Mouse (Mus musculus) liver, embryonic 16.5 days (tissue): ENCODE data around the gene Arf3. TPM values are rescaled to one million over a fixed set of nuclear protein-coding genes. Genes with fewer than 3 reads are reported as not detected.

Experiments
- ATAC-seq: fragments of 200-750 bp; cut with Nextera tagmentation; 2 replicates; pipeline ENCODE4 v1.8.0; 2017; ENCODE audit warnings: low read depth, mild to moderate bottlenecking, moderate number of reproducible peaks, moderate library complexity
- H3K27ac ChIP-seq: fragments of 300-500 bp; sonication (generic); 2 replicates; pipeline ENCODE4 v1.5.1; 2014; ENCODE audit warnings: mild to moderate bottlenecking, low read length
- H3K27me3 ChIP-seq: fragments of 300-500 bp; sonication (generic); 2 replicates; pipeline ENCODE4 v1.6.1; 2014; ENCODE audit warnings: low read depth, low read length, mixed read lengths; ENCODE audit not compliant: control insufficient read depth, insufficient read depth
- H3K36me3 ChIP-seq: fragments of 300-500 bp; sonication (generic); 2 replicates; pipeline ENCODE4 v1.6.1; 2014; ENCODE audit warnings: mild to moderate bottlenecking; ENCODE audit not compliant: control insufficient read depth, insufficient read depth
- H3K4me1 ChIP-seq: fragments of 300-500 bp; sonication (generic); 2 replicates; pipeline ENCODE4 v1.6.1; 2014; ENCODE audit warnings: low read depth, low read length, mixed read lengths; ENCODE audit not compliant: control insufficient read depth
- H3K4me2 ChIP-seq: fragments of 300-500 bp; sonication (generic); 2 replicates; pipeline ENCODE4 v1.6.1; 2014; ENCODE audit warnings: low read depth, low read length, mixed read lengths
- H3K4me3 ChIP-seq: fragments of 300-500 bp; sonication (generic); 2 replicates; pipeline ENCODE4 v1.5.1; 2014; ENCODE audit warnings: low read depth, mild to moderate bottlenecking, low read length
- H3K9ac ChIP-seq: fragments of 300-500 bp; sonication (generic); 2 replicates; pipeline ENCODE4 v1.6.1; 2014; ENCODE audit warnings: low read depth, low read length
- H3K9me3 ChIP-seq: fragments of 300-500 bp; sonication (generic); replicated peaks from 2 replicates; pipeline ENCODE4 v1.6.1; 2016; ENCODE audit warnings: low read length; ENCODE audit not compliant: control insufficient read depth
- WGBS: fragments of 180-500 bp; shearing (Covaris S2); extraction: QIAGEN DNeasy Blood & Tissue Kit; methylation state at CpG from one replicate; pipeline ENCODE4 v1.1.7; 2014; ENCODE audit not compliant: insufficient replicate concordance; 5-methylcytosine and 5-hydroxymethylcytosine counted together
- polyA plus RNA-seq: library from polyadenylated mRNA; unstranded; fragments of >200 nt; fragmentation: Nextera tagmentation; extraction: Ambion mirVana; gene quantifications from 2 replicates; pipeline ENCODE4 v1.2.1, GENCODE M21; 2015

Gene Arf3
- polyA plus RNA-seq, 1 experiment from 2014 or later: 12.0 TPM

- Histone ChIP-seq H3K4me3 (no peak overlapping the region), H3K27me3 (peaks cover 12% of the 10 kb centered on the region; the same call in 1 of the 2 replicates), H3K9ac (no peak overlapping the region), H3K36me3 (no peaks in the 10 kb centered on the region), H3K4me2 (no peak overlapping the region), H3K9me3 (no peaks in the 10 kb centered on the region), H3K27ac (no peak overlapping the region), H3K4me1 (peaks cover 8% of the 10 kb centered on the region)
- WGBS: 48% methylated on average over 19 of the region's 19 CpGs
- ATAC-seq: no peak
Observed at GRCm38 (mm10) chr15:98724441-98724840, 38.6 kb downstream of the Arf3 start.

GRCm38 (mm10) chr15:98722854-98723253 lies 40.2 kb downstream of the Arf3 start:
- H3K4me1 ChIP-seq: peaks cover 5% of the 10 kb centered on the region; the same call in 1 of the 2 replicates

GRCm38 (mm10) chr15:98722191-98722590 lies 40.8 kb downstream of the Arf3 start:
- no peak overlapping the region for H3K4me3 ChIP-seq
- H3K27me3 ChIP-seq: no peaks in the 10 kb centered on the region; the same call in 1 of the 2 replicates
- H3K4me1 ChIP-seq: peaks cover 2% of the 10 kb centered on the region; the same call in 1 of the 2 replicates
- no peak overlapping the region for H3K4me2 ChIP-seq
- H3K9ac ChIP-seq: no peak overlapping the region
- no peaks in the 10 kb centered on the region for H3K9me3 ChIP-seq
- no peak for ATAC-seq
- no peaks in the 10 kb centered on the region for H3K36me3 ChIP-seq
- no peak overlapping the region for H3K27ac ChIP-seq
- 69% methylated on average over 8 of the region's 8 CpGs for WGBS

More at GRCm38 (mm10) chr15:98722854-98723253, 40.2 kb downstream of the Arf3 start:
- Histone ChIP-seq H3K4me2 (no peak overlapping the region), H3K27ac (no peak overlapping the region), H3K9ac (no peak overlapping the region), H3K27me3 (no peaks in the 10 kb centered on the region; the same call in 1 of the 2 replicates), H3K4me3 (no peak overlapping the region), H3K9me3 (no peaks in the 10 kb centered on the region), H3K36me3 (no peaks in the 10 kb centered on the region)
- 24% methylated on average over 14 of the region's 14 CpGs for WGBS
- no peak for ATAC-seq

GRCm38 (mm10) chr15:98717301-98717700 lies 45.7 kb downstream of the Arf3 start:
- Histone ChIP-seq H3K4me2 (no peak overlapping the region), H3K9ac (no peak overlapping the region), H3K27ac (no peak overlapping the region), H3K36me3 (no peaks in the 10 kb centered on the region), H3K4me1 (no peaks in the 10 kb centered on the region), H3K9me3 (no peaks in the 10 kb centered on the region), H3K27me3 (no peaks in the 10 kb centered on the region; the same call in 1 of the 2 replicates), H3K4me3 (no peak overlapping the region)
- 56% methylated on average over 16 of the region's 16 CpGs for WGBS
- ATAC-seq: no peak

GRCm38 (mm10) chr15:98714230-98714652 lies 48.8 kb downstream of the Arf3 start:
- H3K27ac ChIP-seq: no peak overlapping the region
- no peaks in the 10 kb centered on the region for H3K9me3 ChIP-seq
- no peaks in the 10 kb centered on the region for H3K4me1 ChIP-seq
- H3K4me3 ChIP-seq: no peak overlapping the region
- no peaks in the 10 kb centered on the region for H3K36me3 ChIP-seq
- H3K9ac ChIP-seq: no peak overlapping the region
- ATAC-seq: no peak
- WGBS: 57% methylated on average over 4 of the region's 5 CpGs
- H3K27me3 ChIP-seq: no peaks in the 10 kb centered on the region
- no peak overlapping the region for H3K4me2 ChIP-seq

DNA sequence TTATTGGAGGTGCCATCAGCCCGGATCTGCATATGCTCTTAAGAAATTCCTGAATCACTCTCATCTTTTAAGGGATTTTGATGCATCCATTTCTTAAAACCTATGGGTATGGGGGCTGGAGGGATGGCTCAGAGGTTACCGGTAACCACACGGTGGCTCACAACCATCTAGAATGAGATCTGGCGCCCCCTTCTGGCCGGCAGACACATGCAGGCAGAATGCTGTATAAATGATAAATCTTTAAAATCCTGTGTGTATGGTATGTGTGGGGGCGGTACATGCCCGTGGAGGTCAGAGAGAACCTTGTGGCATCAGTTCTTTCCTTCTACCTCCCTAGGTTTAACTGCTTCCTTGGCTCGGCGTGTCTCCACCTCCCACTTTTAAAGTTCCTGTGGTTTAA lies 52.6 kb downstream of the Arf3 start:
- Histone ChIP-seq H3K27ac (no peak overlapping the region), H3K27me3 (no peaks in the 10 kb centered on the region), H3K9me3 (no peaks in the 10 kb centered on the region), H3K36me3 (no peaks in the 10 kb centered on the region), H3K4me2 (no peak overlapping the region), H3K4me3 (no peak overlapping the region), H3K4me1 (no peaks in the 10 kb centered on the region), H3K9ac (no peak overlapping the region)
- ATAC-seq: no peak
- whole genome bisulfite sequencing: 12% methylated on average over 9 of the region's 9 CpGs

GRCm38 (mm10) chr15:98707766-98708372 lies 55.1 kb downstream of the Arf3 start, which contains the start of gene Ccdc65:
Gene Ccdc65 (plus strand): TSS chr15:98708207.
- no peak within 1 kb of the TSS for H3K9ac ChIP-seq
- no peaks in the 10 kb centered on the region for H3K36me3 ChIP-seq
- ATAC-seq: no peak
- WGBS: 17% methylated on average over 16 of the region's 16 CpGs
- H3K4me2 ChIP-seq: peak within 1 kb of the TSS; percentile 51
- H3K27ac ChIP-seq: no peak within 1 kb of the TSS
- no peaks in the 10 kb centered on the region for H3K4me1 ChIP-seq
- H3K9me3 ChIP-seq: no peaks in the 10 kb centered on the region
- H3K27me3 ChIP-seq: peaks cover 5% of the 10 kb centered on the region; the same call in 1 of the 2 replicates
- H3K4me3 ChIP-seq: peak within 1 kb of the TSS; percentile 37

DNA sequence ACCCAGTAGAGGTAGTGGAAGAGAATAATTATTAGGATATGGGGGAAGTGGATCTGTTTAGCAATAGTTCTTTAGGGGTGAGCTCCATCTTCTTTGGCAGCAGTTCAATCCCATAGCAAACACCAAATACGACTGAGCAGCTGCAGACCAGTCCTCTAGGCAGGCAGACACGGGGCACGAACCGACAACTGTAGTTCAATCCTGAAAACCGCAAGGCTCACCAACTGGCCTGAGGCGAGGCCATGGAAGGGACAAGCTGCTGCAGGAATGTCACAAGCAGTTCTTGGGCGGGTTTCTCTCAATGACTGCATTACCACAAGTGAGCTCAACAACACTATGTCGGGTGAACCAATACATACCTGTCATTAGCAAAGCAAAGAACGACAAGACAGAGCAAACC lies 58.7 kb downstream of the Arf3 start:
- Histone ChIP-seq H3K27ac (no peak overlapping the region), H3K9ac (no peak overlapping the region), H3K36me3 (no peaks in the 10 kb centered on the region), H3K4me2 (no peak overlapping the region), H3K4me3 (no peak overlapping the region), H3K9me3 (no peaks in the 10 kb centered on the region), H3K27me3 (peaks cover 22% of the 10 kb centered on the region), H3K4me1 (no peaks in the 10 kb centered on the region; the same call in 1 of the 2 replicates)
- 43% methylated on average over 9 of the region's 9 CpGs for WGBS
- no peak for ATAC-seq
